Mouse (Mus musculus) spleen, adult 2 months (tissue): Measurements from ENCODE around the gene Ost4.

Experiments used
- CTCF ChIP-seq: fragments of 200-500 bp; IDR thresholded peaks from 2 replicates; pipeline ENCODE4 v1.5.1; 2011; ENCODE audit warnings: mild to moderate bottlenecking, inconsistent platforms; ENCODE audit not compliant: insufficient read depth, insufficient read length, insufficient replicate concordance; ENCODE audit errors: extremely low read depth
- POLR2A ChIP-seq: fragments of 200-500 bp; IDR thresholded peaks from 2 replicates; pipeline ENCODE4 v1.6.1; 2011; ENCODE audit warnings: low read depth, low read length, inconsistent platforms

GRCm38 (mm10) chr5:30944344-30944743, 36.8 kb upstream of the Ost4 start:
- TF ChIP-seq CTCF (no peak), POLR2A (no peak)
